Mouse (Mus musculus) embryonic facial prominence, embryonic 14.5 days (tissue): ENCODE measurements around the gene Csn2. TPM values are rescaled to one million over a fixed set of nuclear protein-coding genes. Genes with fewer than 3 reads are reported as not detected.
A peak's percentile ranks its signal among the peaks of the same experiment; 100 is the strongest.

Experiments
- ATAC-seq: fragments of 200-750 bp; cut with Nextera tagmentation; 2 replicates; pipeline ENCODE4 v1.8.0; 2017; ENCODE audit warnings: low read depth, moderate number of reproducible peaks, moderate TSS enrichment
- DNase-seq: peaks from one replicate; pipeline ENCODE4 v3.0.0-alpha.2; 2015; ENCODE audit warnings: low spot score
- H3K27ac ChIP-seq: fragments of 300-500 bp; sonication (generic); replicated peaks from 2 replicates; pipeline ENCODE4 v1.5.1; 2014; ENCODE audit warnings: low read depth, mild to moderate bottlenecking, low read length, moderate library complexity
- H3K27me3 ChIP-seq: fragments of 300-500 bp; sonication (generic); replicated peaks from 2 replicates; pipeline ENCODE4 v1.6.1; 2014; ENCODE audit warnings: low read length; ENCODE audit not compliant: control insufficient read depth, insufficient read depth
- H3K36me3 ChIP-seq: fragments of 300-500 bp; sonication (generic); 2 replicates; pipeline ENCODE4 v1.6.1; 2014; ENCODE audit warnings: low read length, mixed read lengths; ENCODE audit not compliant: control insufficient read depth, insufficient read depth
- H3K4me1 ChIP-seq: fragments of 300-500 bp; sonication (generic); 2 replicates; pipeline ENCODE4 v1.6.1; 2014; ENCODE audit warnings: antibody characterized with exemption, low read length; ENCODE audit not compliant: control insufficient read depth, insufficient read depth
- H3K4me2 ChIP-seq: fragments of 300-500 bp; sonication (generic); 2 replicates; pipeline ENCODE4 v1.6.1; 2014; ENCODE audit warnings: low read depth, mild to moderate bottlenecking, low read length, moderate library complexity, mixed read lengths
- H3K4me3 ChIP-seq: fragments of 300-500 bp; sonication (generic); 2 replicates; pipeline ENCODE4 v1.5.1; 2014; ENCODE audit warnings: low read depth, mild to moderate bottlenecking, low read length
- H3K9ac ChIP-seq: fragments of 300-500 bp; sonication (generic); 2 replicates; pipeline ENCODE4 v1.6.1; 2014; ENCODE audit warnings: low read depth, mild to moderate bottlenecking, low read length, moderate library complexity, mixed read lengths
- H3K9me3 ChIP-seq: fragments of 300-500 bp; sonication (generic); 2 replicates; pipeline ENCODE4 v1.6.1; 2016; ENCODE audit warnings: low read length; ENCODE audit not compliant: control insufficient read depth
- WGBS: fragments of 180-500 bp; shearing (Covaris S2); extraction: QIAGEN DNeasy Blood & Tissue Kit; methylation state at CpG from one replicate; pipeline ENCODE4 v1.1.7; 2014; 5-methylcytosine and 5-hydroxymethylcytosine counted together
- polyA plus RNA-seq: library from polyadenylated mRNA; unstranded; fragments of >200 nt; fragmentation: Nextera tagmentation; extraction: Ambion mirVana; gene quantifications from 2 replicates; pipeline ENCODE4 v1.2.1, GENCODE M21; 2014

The Csn2 gene
- not detected in 2 replicates for polyA plus RNA-seq

DNA sequence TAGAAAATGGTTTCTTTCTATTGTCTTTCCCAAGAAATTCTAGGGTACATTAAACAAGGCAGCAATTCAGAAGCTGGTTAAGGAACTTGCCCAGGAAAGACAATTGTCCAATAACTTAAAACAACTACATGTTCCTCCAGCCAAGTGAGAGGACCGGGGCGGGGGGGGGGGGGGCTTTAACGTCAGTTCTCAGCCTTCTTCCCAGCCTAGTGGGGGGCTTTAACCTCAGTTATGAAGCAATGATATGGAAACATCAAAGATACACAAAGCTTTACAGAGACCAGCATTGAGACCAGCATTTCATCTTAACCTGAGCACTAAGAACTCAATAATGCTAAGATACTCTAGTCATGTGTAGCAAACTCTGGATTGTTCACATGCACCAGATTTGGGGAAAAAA is at the start of gene Csn2:
Csn2 (minus strand) TSS at position 101 of the 400 bp plus-strand sequence.
- no peak within 1 kb of the TSS for H3K4me2 ChIP-seq
- H3K27me3 ChIP-seq = no peaks in the 10 kb centered on the region
- no peaks in the 10 kb centered on the region for H3K36me3 ChIP-seq
- no peak within 1 kb of the TSS for H3K27ac ChIP-seq
- no peaks in the 10 kb centered on the region for H3K4me1 ChIP-seq
- no peak for ATAC-seq
- no peak within 1 kb of the TSS for H3K4me3 ChIP-seq
- H3K9ac ChIP-seq = no peak within 1 kb of the TSS
- WGBS = 78% methylated on average over 3 of the region's 3 CpGs
- no peak for DNase-seq
- H3K9me3 ChIP-seq = no peaks in the 10 kb centered on the region

DNA sequence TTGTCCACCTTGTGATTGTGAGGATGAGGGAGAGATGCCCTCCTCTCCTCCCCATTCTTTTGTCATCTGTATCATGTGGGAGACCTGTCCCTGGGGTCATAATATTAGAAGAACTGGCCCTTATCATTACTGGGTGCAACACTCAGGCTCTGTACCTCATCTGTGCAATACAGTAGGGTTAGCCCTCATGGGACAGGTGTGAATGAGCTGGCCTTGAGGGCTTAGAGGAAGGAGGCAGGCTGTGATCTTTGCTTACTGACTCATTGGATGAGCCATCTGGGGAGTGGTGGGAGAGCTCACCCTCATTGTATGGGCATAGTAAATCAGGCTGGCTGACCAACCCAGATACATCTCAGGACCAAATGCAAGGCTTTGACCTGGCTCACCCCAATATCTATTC is 35.4 kb upstream of the Csn2 start:
- no peak overlapping the region for H3K4me2 ChIP-seq
- DNase-seq = no peak
- H3K36me3 ChIP-seq = no peaks in the 10 kb centered on the region
- no peaks in the 10 kb centered on the region for H3K9me3 ChIP-seq
- no peak overlapping the region for H3K27ac ChIP-seq
- no peaks in the 10 kb centered on the region for H3K4me1 ChIP-seq
- H3K4me3 ChIP-seq = no peak overlapping the region
- H3K27me3 ChIP-seq = no peaks in the 10 kb centered on the region
- no peak overlapping the region for H3K9ac ChIP-seq
- ATAC-seq = no peak

DNA sequence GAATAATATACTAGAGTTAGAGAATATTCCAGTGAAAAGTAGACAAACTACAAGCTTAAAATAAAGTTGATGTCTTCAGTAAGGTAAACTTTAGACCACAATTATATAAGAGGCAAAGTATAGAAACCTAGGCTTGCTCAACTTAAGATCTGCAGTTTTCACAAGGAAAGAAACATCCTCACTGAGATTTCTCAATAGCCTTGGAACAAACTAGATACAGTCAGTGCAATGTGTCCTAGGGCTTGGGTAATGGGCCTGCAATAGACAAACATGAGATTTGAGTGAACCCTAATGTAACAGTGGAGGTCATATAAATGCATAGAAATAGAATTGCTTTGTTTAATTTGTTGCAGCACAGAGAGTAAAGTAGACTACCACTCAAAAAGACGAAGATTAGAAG is 6.5 kb upstream of the Csn2 start:
- 67% methylated on average over 1 of the region's 1 CpGs for WGBS
- Histone ChIP-seq H3K9me3 (no peaks in the 10 kb centered on the region), H3K27me3 (no peaks in the 10 kb centered on the region), H3K4me3 (no peak overlapping the region), H3K4me1 (no peaks in the 10 kb centered on the region), H3K36me3 (no peaks in the 10 kb centered on the region), H3K4me2 (no peak overlapping the region), H3K9ac (no peak overlapping the region), H3K27ac (no peak overlapping the region)
- ATAC-seq = no peak
- DNase-seq = no peak

DNA sequence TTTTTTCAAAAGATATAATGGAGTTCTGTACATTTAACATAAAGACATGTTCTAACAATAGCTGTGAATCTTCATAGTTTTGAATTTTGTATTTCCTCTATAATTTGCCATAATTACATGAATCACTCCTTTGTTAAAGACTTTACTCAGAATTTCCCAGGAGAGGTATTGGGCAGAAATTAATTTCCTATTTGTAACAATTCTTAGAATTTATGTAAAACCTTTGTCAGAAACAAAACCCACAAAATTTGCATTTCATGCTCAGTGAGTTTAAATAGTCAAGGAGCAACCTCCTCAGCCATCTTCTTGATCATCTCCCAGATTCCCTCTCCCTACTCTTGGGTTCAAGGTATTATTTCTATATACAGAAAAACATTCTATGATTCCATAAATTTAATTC is 33.5 kb downstream of the Csn2 start, which contains the start of gene Csn1s1:
Csn1s1 (plus strand) TSS at position 301 of the 400 bp plus-strand sequence.
- H3K4me3 ChIP-seq = no peak within 1 kb of the TSS
- no peaks in the 10 kb centered on the region for H3K36me3 ChIP-seq
- no peaks in the 10 kb centered on the region for H3K27me3 ChIP-seq
- no peaks in the 10 kb centered on the region for H3K4me1 ChIP-seq
- H3K9ac ChIP-seq = no peak within 1 kb of the TSS
- no peak within 1 kb of the TSS for H3K4me2 ChIP-seq
- ATAC-seq (no peak), DNase-seq (no peak)
- H3K27ac ChIP-seq = no peak within 1 kb of the TSS
- no peaks in the 10 kb centered on the region for H3K9me3 ChIP-seq

DNA sequence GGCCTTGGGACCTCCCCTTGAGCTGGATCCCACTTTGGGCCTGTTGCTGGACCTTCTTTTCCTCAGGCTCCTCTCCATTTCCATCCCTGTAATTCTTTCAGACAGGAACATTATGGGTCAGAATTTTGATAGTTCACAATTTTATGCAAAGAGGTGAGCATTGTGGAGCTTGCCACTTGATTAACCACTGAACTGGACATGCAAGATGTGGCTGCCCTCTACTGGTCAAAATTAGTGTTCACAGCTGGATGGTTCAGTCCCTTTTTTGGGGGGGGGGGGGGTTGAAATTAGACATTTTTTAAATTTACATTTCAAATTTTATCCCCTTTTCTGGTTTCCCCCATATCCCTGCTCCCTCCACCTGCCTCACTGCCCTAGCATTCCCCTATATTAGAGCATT is 56.6 kb downstream of the Csn2 start:
- no peaks in the 10 kb centered on the region for H3K36me3 ChIP-seq
- peak; percentile 24 for DNase-seq

More for the DNA sequence above, 56.6 kb downstream of the Csn2 start:
- no peak for ATAC-seq
- Histone ChIP-seq H3K27me3 (no peaks in the 10 kb centered on the region), H3K4me1 (no peaks in the 10 kb centered on the region), H3K9me3 (no peaks in the 10 kb centered on the region), H3K4me2 (no peak overlapping the region), H3K9ac (no peak overlapping the region), H3K27ac (no peak overlapping the region), H3K4me3 (no peak overlapping the region)

Other genes starting within 250 kb of the Csn2 start
- 5.1 and 9.2 TPM in 2 replicates for gene Ugt2a2, start 217.4 kb downstream of the Csn2 start, polyA plus RNA-seq
- not detected in 2 replicates for gene Gm43638, start 212.8 kb downstream of the Csn2 start, polyA plus RNA-seq
- gene Ugt2a1, start 208.8 kb downstream of the Csn2 start, polyA plus RNA-seq = 21.8 and 26.0 TPM in 2 replicates
- gene Sult1b1, start 161.4 kb downstream of the Csn2 start, polyA plus RNA-seq = 0.84 and 0.96 TPM in 2 replicates
- 1.0 and 2.3 TPM in 2 replicates for gene Sult1d1, start 130.6 kb downstream of the Csn2 start, polyA plus RNA-seq
- 7.6 and 8.2 TPM in 2 replicates for gene Sult1e1, start 108.0 kb downstream of the Csn2 start, polyA plus RNA-seq
- 0.25 TPM in 1 of 2 replicates, not detected in the other for gene Csn1s1, start 33.4 kb downstream of the Csn2 start, polyA plus RNA-seq
- not detected in 2 replicates for gene Csn1s2a, start 74.9 kb upstream of the Csn2 start, polyA plus RNA-seq
- 0.22 and 0.42 TPM in 2 replicates for gene Csn1s2b, start 108.5 kb upstream of the Csn2 start, polyA plus RNA-seq
- not detected in 2 replicates for gene Prr27, start 126.1 kb upstream of the Csn2 start, polyA plus RNA-seq
- 0.51 and 1.7 TPM in 2 replicates for gene Odam, start 185.4 kb upstream of the Csn2 start, polyA plus RNA-seq
- gene Csn3, start 225.9 kb upstream of the Csn2 start, polyA plus RNA-seq = 0.28 and 0.29 TPM in 2 replicates